Mouse (Mus musculus): ENCODE results near the gene Rfc5.

DNA sequence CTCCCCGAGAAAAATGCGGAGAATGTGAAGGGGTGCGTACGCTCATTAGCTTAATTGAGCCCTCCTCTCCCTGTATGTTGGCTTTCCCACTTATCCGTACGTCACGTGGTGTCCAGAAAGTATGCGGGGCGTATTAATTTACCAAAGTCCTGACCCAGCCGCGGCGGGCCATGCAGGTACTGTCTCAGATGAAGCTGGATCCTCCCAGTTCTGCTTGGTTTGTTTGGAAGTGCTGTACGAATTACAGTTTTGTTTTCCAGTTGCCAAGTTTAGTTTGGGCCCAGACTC is 28.7 kb downstream of the Rfc5 start:
- no peak for TF ChIP-seq POLR2A (IDR thresholded peaks at IDR 0.05; ENCODE audit: borderline replicate concordance, extremely low read depth, low read depth, low read length)
- TF ChIP-seq CTCF (IDR thresholded peaks at IDR 0.05; ENCODE audit: insufficient read depth, low read length): no peak

Data from lung, adult 2 months (tissue).